Mouse (Mus musculus) kidney, postnatal 0 days (tissue): Measurements from ENCODE around the gene Gid8. TPM values are rescaled to one million over a fixed set of nuclear protein-coding genes. Genes with fewer than 3 reads are reported as not detected.
A peak's percentile ranks its signal among the peaks of the same experiment; 100 is the strongest.

Experiments
- ATAC-seq: fragments of 200-750 bp; cut with Nextera tagmentation; replicated peaks from 2 replicates; pipeline ENCODE4 v1.8.0; 2017; ENCODE audit warnings: low read depth, moderate number of reproducible peaks, moderate TSS enrichment, moderate library complexity; ENCODE audit not compliant: low FRiP score
- DNase-seq: peaks from one replicate; pipeline ENCODE4 v3.0.0-alpha.2; 2016; ENCODE audit warnings: low spot score
- H3K27ac ChIP-seq: fragments of 300-500 bp; sonication (generic); 2 replicates; pipeline ENCODE4 v1.5.1; 2014; ENCODE audit warnings: mild to moderate bottlenecking
- H3K27me3 ChIP-seq: fragments of 300-500 bp; sonication (generic); 2 replicates; pipeline ENCODE4 v1.6.1; 2014; ENCODE audit warnings: low read length, mixed read lengths; ENCODE audit not compliant: insufficient read depth
- H3K36me3 ChIP-seq: fragments of 300-500 bp; sonication (generic); 2 replicates; pipeline ENCODE4 v1.6.1; 2014; ENCODE audit warnings: low read length, mixed read lengths; ENCODE audit not compliant: insufficient read depth
- H3K4me1 ChIP-seq: fragments of 300-500 bp; sonication (generic); replicated peaks from 2 replicates; pipeline ENCODE4 v1.6.1; 2014; ENCODE audit warnings: antibody characterized with exemption, low read length, mixed read lengths; ENCODE audit not compliant: insufficient read depth
- H3K4me2 ChIP-seq: fragments of 300-500 bp; sonication (generic); 2 replicates; pipeline ENCODE4 v1.6.1; 2014; ENCODE audit warnings: mild to moderate bottlenecking, low read length, moderate library complexity, mixed read lengths
- H3K4me3 ChIP-seq: fragments of 300-500 bp; sonication (generic); replicated peaks from 2 replicates; pipeline ENCODE4 v1.5.1; 2014; ENCODE audit warnings: low read depth, low read length
- H3K9ac ChIP-seq: fragments of 300-500 bp; sonication (generic); 2 replicates; pipeline ENCODE4 v1.6.1; 2014; ENCODE audit warnings: low read depth, low read length
- H3K9me3 ChIP-seq: fragments of 300-500 bp; sonication (generic); replicated peaks from 2 replicates; pipeline ENCODE4 v1.6.1; 2016; ENCODE audit warnings: low read length, inconsistent platforms, mixed read lengths
- CTCF ChIP-seq: IDR thresholded peaks from 2 replicates; pipeline ENCODE4 v1.5.1; 2016; ENCODE audit warnings: antibody characterized with exemption, low read depth, mild to moderate bottlenecking, moderate library complexity
- WGBS: fragments of 180-500 bp; shearing (Covaris S2); extraction: QIAGEN DNeasy Blood & Tissue Kit; methylation state at CpG from one replicate; pipeline ENCODE4 v1.1.7; 2014; 5-methylcytosine and 5-hydroxymethylcytosine counted together
- polyA plus RNA-seq: library from polyadenylated mRNA; unstranded; fragments of >200 nt; fragmentation: Nextera tagmentation; extraction: Ambion mirVana; gene quantifications from 2 replicates; pipeline ENCODE4 v1.2.1, GENCODE M21; 2015

Gene Gid8
- polyA plus RNA-seq, 1 experiment from 2014 or later = 48.1 TPM

DNA sequence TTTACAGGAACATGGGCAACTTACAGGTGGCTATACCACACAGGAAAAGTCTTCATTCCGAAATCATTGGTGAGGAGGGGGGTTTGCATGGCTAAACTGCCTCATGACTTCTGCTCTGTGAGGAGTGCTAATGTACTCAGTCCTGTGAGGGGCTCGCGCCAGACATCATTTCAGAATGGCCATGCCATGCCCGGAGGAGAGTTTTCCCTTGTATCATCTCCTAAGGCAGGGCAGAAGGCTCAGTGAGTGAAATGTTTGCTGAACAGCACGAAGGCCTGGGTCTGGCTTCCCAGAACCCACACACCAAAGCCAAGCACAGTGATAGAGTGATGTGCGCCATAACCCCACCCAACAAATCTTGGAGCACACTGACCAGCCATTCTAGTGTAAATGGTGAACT, 32.9 kb downstream of the Gid8 start:
- no peaks in the 10 kb centered on the region for H3K4me1 ChIP-seq
- ATAC-seq (no peak), DNase-seq (no peak)
- H3K27ac ChIP-seq = no peak overlapping the region
- H3K9ac ChIP-seq = no peak overlapping the region
- H3K27me3 ChIP-seq = no peaks in the 10 kb centered on the region
- H3K4me3 ChIP-seq = no peak overlapping the region
- 87% methylated on average over 6 of the region's 6 CpGs for WGBS
- H3K4me2 ChIP-seq = no peak overlapping the region
- H3K9me3 ChIP-seq = no peaks in the 10 kb centered on the region
- TF ChIP-seq CTCF = no peak
- no peaks in the 10 kb centered on the region for H3K36me3 ChIP-seq

DNA sequence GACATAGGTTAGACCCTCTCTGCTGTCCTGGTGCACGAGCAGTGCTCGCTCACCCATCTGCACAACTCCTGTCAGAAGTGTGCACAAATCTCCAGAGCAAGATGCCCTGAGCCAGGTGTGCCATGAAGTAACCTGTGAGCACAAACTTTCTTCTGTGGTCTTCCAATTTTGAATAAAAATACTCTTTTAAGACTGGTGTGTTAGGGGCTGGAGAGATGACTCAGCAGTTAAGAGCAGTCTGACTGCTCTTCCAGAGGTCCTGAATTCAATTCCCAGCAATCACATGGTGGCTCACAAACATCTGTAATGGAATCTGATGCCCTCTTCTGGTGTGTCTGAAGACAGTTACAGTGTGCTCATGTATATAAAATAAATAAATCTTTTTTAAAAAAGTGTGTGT, 33.4 kb downstream of the Gid8 start:
- Histone ChIP-seq H3K9ac (no peak overlapping the region), H3K4me3 (no peak overlapping the region), H3K27ac (no peak overlapping the region), H3K27me3 (no peaks in the 10 kb centered on the region), H3K4me2 (no peak overlapping the region), H3K9me3 (no peaks in the 10 kb centered on the region), H3K36me3 (no peaks in the 10 kb centered on the region), H3K4me1 (no peaks in the 10 kb centered on the region)
- DNase-seq (no peak), ATAC-seq (no peak)
- 84% methylated on average over 2 of the region's 2 CpGs for WGBS
- no peak for TF ChIP-seq CTCF

DNA sequence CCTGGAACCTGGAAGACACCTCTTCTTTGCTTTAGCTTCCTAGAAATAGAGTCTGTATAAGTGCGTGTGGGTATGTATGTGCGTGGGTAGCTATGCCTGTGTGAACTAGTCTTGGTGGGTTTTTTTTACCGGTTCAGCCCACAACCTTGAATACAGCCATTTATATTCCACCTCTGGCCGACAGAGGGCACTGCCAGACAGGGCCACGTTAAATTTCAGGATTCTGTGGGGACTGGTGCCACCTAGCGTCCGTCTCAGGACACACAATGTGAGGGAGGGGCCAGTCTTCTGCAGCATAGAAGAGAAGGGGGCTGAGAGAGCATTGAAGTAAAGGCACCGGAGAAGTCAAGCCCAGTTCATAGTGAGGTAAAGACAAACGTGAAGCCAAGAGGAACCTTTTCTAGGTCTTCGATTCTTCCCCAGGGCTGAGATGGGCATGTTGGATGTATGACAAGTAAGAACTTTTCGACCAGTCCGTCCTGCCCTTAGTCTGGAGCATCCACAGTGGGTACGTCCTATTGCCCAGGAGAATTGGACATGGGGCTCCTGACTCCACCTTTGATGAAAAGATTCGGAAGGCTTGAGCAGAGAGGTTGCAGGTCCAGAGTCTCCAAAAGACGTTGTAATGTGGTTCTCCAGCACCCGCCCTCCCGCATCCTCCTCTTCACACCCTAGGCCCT, 35.5 kb downstream of the Gid8 start:
- peak; percentile 100 for TF ChIP-seq CTCF
- 35% methylated on average over 17 of the region's 17 CpGs for WGBS
- ATAC-seq (peak; percentile 57), DNase-seq (peak; percentile 91)
- no peak overlapping the region for H3K9ac ChIP-seq
- no peak overlapping the region for H3K4me2 ChIP-seq
- H3K27me3 ChIP-seq = no peaks in the 10 kb centered on the region
- no peak overlapping the region for H3K4me3 ChIP-seq
- H3K4me1 ChIP-seq = no peaks in the 10 kb centered on the region
- H3K9me3 ChIP-seq = no peaks in the 10 kb centered on the region
- no peak overlapping the region for H3K27ac ChIP-seq
- no peaks in the 10 kb centered on the region for H3K36me3 ChIP-seq

- ATAC-seq = no peak
- no peaks in the 10 kb centered on the region for H3K4me1 ChIP-seq
- no peak overlapping the region for H3K4me2 ChIP-seq
- no peak overlapping the region for H3K9ac ChIP-seq
- 16% methylated on average over 5 of the region's 5 CpGs for WGBS
- H3K4me3 ChIP-seq = no peak overlapping the region
- no peaks in the 10 kb centered on the region for H3K36me3 ChIP-seq
- no peak overlapping the region for H3K27ac ChIP-seq
- no peak for DNase-seq
- no peaks in the 10 kb centered on the region for H3K9me3 ChIP-seq
- H3K27me3 ChIP-seq = no peaks in the 10 kb centered on the region
- TF ChIP-seq CTCF = no peak
Observed at GRCm38 (mm10) chr2:180746569-180747192, 36.8 kb downstream of the Gid8 start.

- WGBS = 59% methylated on average over 5 of the region's 5 CpGs
- no peak overlapping the region for H3K4me3 ChIP-seq
- H3K4me1 ChIP-seq = no peaks in the 10 kb centered on the region
- no peak overlapping the region for H3K4me2 ChIP-seq
- H3K27me3 ChIP-seq = no peaks in the 10 kb centered on the region
- H3K27ac ChIP-seq = no peak overlapping the region
- no peak for ATAC-seq
- H3K9ac ChIP-seq = no peak overlapping the region
- DNase-seq = no peak
- no peaks in the 10 kb centered on the region for H3K9me3 ChIP-seq
- H3K36me3 ChIP-seq = no peaks in the 10 kb centered on the region
- no peak for TF ChIP-seq CTCF
Observed at GRCm38 (mm10) chr2:180748904-180749303, 39.0 kb downstream of the Gid8 start.

DNA sequence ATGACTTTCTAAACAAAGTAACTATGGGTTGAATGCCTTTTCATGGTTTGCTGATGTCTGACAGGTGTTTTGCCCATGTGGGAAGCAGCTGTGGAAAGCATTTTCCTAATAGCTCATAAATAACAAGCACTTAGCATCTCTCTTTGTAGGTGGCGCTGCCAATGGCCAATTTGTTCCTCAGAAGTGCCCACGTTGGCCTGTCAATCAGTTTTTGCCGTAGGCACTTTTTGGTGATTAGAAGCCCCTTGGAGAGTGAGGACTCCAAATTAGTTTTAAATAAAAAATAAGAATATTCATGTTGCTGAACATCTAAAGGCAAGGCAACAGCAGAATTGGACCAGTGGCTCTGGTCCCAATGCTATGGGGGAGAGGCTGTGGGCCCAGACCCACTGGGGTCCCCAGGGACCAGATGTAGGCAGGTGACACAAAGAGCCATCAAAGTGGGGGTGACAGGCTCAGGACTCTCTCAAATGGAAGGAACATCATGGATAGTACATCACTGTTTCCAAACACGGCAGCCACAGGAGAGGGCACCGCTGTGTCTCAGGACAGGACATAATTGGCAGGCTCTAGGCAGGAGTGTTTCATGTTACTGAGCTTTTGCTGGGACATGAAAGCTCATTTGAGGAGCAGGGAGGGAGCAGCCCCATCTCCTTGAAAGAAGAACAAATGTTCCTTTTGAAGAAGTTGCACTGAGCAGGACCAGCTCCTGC, 45.2 kb downstream of the Gid8 start:
- DNase-seq (no peak), ATAC-seq (no peak)
- 67% methylated on average over 5 of the region's 5 CpGs for WGBS
- Histone ChIP-seq H3K9me3 (no peaks in the 10 kb centered on the region), H3K4me1 (no peaks in the 10 kb centered on the region), H3K27ac (no peak overlapping the region), H3K9ac (no peak overlapping the region), H3K36me3 (no peaks in the 10 kb centered on the region), H3K4me3 (no peak overlapping the region), H3K4me2 (no peak overlapping the region), H3K27me3 (no peaks in the 10 kb centered on the region)
- TF ChIP-seq CTCF = no peak
